Mouse (Mus musculus): ENCODE data around the gene Cnn2. TPM values are rescaled to one million over a fixed set of nuclear protein-coding genes. Genes with fewer than 3 reads are reported as not detected.
"Not testable (repeated sequence)": the region's sequence is repeated elsewhere in the genome, so short reads cannot be mapped to it uniquely, and the experiment has no call there.

Gene Cnn2
- polyA plus RNA-seq, 1 experiment from 2014 or later: 221 TPM

DNA sequence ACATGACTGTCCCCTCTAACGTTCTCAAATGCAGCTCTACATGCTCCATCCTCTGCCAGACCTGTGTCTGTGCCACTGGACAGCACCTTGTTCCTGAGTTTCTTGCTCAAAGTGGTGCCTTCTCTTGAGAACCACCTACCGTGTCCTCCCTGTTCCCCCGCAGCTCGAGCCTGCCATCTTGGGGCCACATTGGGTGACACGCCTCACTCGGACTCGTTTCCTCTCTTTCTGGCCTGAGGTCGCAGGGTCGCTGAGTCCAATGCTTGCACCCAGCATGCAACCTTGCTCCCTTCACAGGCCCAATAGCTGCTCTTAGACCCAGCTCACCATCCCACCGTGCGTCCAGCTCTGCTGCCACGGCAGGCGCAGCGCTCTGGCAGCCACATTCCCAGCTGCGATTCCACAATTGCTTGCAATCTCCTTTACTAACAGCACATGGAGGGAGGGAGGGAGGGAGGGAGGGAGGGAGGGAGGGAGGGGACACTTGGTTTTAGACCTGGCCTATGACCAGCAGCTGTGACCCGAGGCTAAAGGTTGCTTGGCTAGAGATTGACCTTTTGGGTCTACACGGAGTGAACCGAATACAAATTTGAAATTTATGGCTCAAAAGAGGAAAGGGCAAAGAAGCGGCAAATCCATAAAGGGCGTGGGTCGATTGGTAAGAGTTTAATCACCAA is 30.1 kb upstream of the Cnn2 start:
- no peak overlapping the region for H3K9ac ChIP-seq (ENCODE audit: low read depth, low read length)
- H3K27ac ChIP-seq: no peak overlapping the region
- H3K4me2 ChIP-seq (ENCODE audit: low read length): peak overlapping the region; percentile 37
- ATAC-seq (replicated peaks; ENCODE audit: low FRiP score, low read depth) (peak; percentile 15; the same call in 1 of the 2 replicates), DNase-seq (ENCODE audit: low spot score) (peak; percentile 92)
- H3K27me3 ChIP-seq (ENCODE audit: insufficient read depth, low read length): no peaks in the 10 kb centered on the region
- H3K4me3 ChIP-seq (replicated peaks; ENCODE audit: low read depth, low read length): no peak overlapping the region
- 7% methylated on average over 21 of the region's 21 CpGs for WGBS
- H3K36me3 ChIP-seq (ENCODE audit: insufficient read depth, low read length): peaks cover 8% of the 10 kb centered on the region; the same call in 1 of the 2 replicates
- peaks cover 6% of the 10 kb centered on the region for H3K4me1 ChIP-seq (replicated peaks; ENCODE audit: insufficient read depth, low read length)
- H3K9me3 ChIP-seq (replicated peaks; ENCODE audit: low read length): no peaks in the 10 kb centered on the region
- peak; percentile 94 for TF ChIP-seq CTCF (IDR thresholded peaks at IDR 0.05; ENCODE audit: low read depth)

DNA sequence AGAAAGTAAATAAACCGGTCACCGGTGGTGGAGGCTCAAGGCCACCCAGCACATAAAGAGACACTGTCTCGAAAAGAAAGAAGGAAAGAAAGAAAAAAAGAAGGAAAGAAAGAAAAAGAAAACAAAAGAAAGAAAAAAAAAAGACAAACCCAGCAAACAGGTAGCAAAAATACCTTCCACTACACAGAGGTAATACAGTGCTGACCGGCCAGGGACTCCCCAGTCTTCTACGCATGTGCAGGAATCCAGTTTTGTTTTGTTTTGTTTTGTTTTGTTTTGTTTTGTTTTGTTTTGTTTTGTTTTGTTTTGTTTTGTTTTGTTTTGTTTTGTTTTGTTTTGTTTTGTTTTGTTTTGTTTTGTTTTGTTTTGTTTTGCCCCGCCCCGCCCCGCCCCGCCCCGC is 29.0 kb upstream of the Cnn2 start:
- not testable (repeated sequence) for H3K9me3 ChIP-seq (replicated peaks; ENCODE audit: low read length); ATAC-seq (replicated peaks; ENCODE audit: low FRiP score, low read depth); H3K9ac ChIP-seq (ENCODE audit: low read depth, low read length); H3K4me1 ChIP-seq (replicated peaks; ENCODE audit: insufficient read depth, low read length); H3K27ac ChIP-seq; H3K36me3 ChIP-seq (ENCODE audit: insufficient read depth, low read length); H3K27me3 ChIP-seq (ENCODE audit: insufficient read depth, low read length); DNase-seq (ENCODE audit: low spot score)
- Histone ChIP-seq H3K4me2 (ENCODE audit: low read length) (peak overlapping the region; percentile 89), H3K4me3 (replicated peaks; ENCODE audit: low read depth, low read length) (peak overlapping the region; percentile 92)
- WGBS: 27% methylated on average over 10 of the region's 10 CpGs

DNA sequence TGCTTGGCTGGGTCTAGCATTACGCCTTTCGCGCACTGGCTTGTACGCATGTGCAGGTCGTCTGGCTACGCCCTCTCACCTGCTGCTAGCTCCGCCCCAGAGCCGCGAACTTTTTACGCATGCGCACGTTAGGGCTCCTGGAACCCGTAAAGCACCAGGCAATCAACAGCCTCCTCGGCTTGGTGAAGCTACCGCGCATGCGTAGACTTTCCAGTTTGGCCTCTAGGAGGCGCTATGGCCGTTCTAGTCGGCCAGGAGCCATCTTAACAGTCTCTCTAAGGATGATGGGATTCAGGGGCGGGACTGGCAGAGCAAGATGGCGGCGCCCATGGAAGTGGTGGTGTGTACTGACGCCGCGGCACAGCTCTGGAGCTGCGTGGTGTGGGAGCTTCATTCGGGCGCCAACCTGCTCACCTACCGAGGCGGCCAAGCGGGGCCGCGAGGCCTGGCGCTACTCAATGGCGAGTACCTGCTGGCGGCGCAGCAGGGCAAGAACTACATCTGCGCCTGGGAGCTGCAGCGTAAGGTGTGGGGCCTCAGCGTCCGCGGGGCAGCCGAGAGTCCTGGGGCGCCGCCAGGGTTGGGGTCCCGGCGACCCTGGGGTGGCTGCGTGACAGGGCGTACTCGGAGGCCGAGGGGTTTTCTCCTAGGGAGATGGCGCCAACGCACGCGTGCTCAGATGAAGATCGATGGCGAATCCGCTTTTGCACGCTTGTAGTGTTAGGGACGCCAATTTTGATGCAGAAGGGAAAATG is 28.4 kb upstream of the Cnn2 start, which contains the start of gene Wdr18:
Gene Wdr18 (plus strand): TSS at position 306 of the 755 bp plus-strand sequence.
- Histone ChIP-seq H3K27ac (peak within 1 kb of the TSS; percentile 70; the same call in 1 of the 2 replicates), H3K4me1 (replicated peaks; ENCODE audit: insufficient read depth, low read length) (peaks cover 6% of the 10 kb centered on the region), H3K27me3 (ENCODE audit: insufficient read depth, low read length) (no peaks in the 10 kb centered on the region), H3K36me3 (ENCODE audit: insufficient read depth, low read length) (peaks cover 11% of the 10 kb centered on the region), H3K9me3 (replicated peaks; ENCODE audit: low read length) (no peaks in the 10 kb centered on the region), H3K4me2 (ENCODE audit: low read length) (peak within 1 kb of the TSS; percentile 89), H3K9ac (ENCODE audit: low read depth, low read length) (peak within 1 kb of the TSS; percentile 82), H3K4me3 (replicated peaks; ENCODE audit: low read depth, low read length) (peak within 1 kb of the TSS; percentile 92)
- ATAC-seq (replicated peaks; ENCODE audit: low FRiP score, low read depth) (peak; percentile 91), DNase-seq (ENCODE audit: low spot score) (peak; percentile 99)
- WGBS: under 1% methylated on average over 61 of the region's 61 CpGs
- TF ChIP-seq CTCF (IDR thresholded peaks at IDR 0.05; ENCODE audit: low read depth): peak; percentile 99

DNA sequence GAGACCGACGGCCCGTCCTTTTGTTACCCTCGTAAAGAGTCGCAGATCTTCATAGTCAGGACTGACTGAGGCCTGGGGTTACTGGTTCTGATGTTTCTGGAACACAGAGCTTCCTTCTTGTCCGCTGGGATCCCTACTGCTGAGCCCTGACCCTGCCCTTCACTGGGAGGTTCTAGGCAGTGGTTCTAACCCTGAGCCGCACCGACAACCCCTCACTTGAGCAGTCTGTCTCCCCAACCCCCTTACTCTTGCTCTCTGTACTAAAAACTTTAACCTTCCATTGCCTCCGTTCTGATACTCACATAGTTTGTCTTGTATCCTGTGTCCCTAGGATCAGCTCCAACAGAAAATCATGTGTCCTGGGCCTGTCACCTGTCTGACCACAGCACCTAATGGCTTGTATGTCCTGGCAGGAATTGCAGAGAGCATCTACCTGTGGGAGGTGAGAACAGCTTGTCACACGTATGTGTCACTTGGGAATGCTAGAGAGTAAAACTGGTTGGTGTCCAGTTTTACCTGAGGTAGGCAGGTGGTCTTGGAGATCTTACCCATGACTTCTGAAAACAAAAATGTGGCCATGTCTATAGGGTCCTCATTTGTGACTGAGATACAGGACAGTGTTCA is 27.6 kb upstream of the Cnn2 start:
- Histone ChIP-seq H3K4me2 (ENCODE audit: low read length) (peak overlapping the region; percentile 89), H3K4me1 (replicated peaks; ENCODE audit: insufficient read depth, low read length) (peaks cover 6% of the 10 kb centered on the region), H3K9ac (ENCODE audit: low read depth, low read length) (peak overlapping the region; percentile 82), H3K36me3 (ENCODE audit: insufficient read depth, low read length) (peaks cover 18% of the 10 kb centered on the region), H3K27me3 (ENCODE audit: insufficient read depth, low read length) (no peaks in the 10 kb centered on the region), H3K27ac (peak overlapping the region; percentile 70; the same call in 1 of the 2 replicates), H3K4me3 (replicated peaks; ENCODE audit: low read depth, low read length) (peak overlapping the region; percentile 92), H3K9me3 (replicated peaks; ENCODE audit: low read length) (no peaks in the 10 kb centered on the region)
- no peak for TF ChIP-seq CTCF (IDR thresholded peaks at IDR 0.05; ENCODE audit: low read depth)
- ATAC-seq (replicated peaks; ENCODE audit: low FRiP score, low read depth) (no peak), DNase-seq (ENCODE audit: low spot score) (no peak)
- WGBS: 11% methylated on average over 10 of the region's 10 CpGs

DNA sequence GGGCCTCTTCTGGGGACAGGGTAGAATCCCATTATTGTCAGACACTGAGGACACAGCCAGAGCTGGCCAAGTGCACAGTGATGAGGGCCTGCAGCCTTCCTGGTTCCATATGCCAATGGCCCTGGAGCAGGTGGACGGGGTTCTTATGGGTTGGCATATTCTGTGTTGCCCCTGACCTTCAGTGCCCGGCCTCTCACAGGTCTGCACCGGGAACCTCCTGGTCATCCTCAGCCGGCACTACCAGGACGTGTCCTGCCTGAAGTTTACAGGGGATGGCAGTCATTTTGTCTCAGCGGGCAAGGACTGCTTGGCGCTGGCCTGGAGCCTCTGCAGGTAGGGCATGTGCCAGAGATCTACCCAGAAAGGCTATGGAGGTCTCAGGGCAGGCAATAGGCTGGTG is 23.7 kb upstream of the Cnn2 start:
- H3K9ac ChIP-seq (ENCODE audit: low read depth, low read length): no peak overlapping the region
- no peaks in the 10 kb centered on the region for H3K27me3 ChIP-seq (ENCODE audit: insufficient read depth, low read length)
- H3K27ac ChIP-seq: no peak overlapping the region
- peaks cover 9% of the 10 kb centered on the region for H3K4me1 ChIP-seq (replicated peaks; ENCODE audit: insufficient read depth, low read length)
- no peak overlapping the region for H3K4me3 ChIP-seq (replicated peaks; ENCODE audit: low read depth, low read length)
- DNase-seq (ENCODE audit: low spot score) (no peak), ATAC-seq (replicated peaks; ENCODE audit: low FRiP score, low read depth) (no peak)
- peaks cover 46% of the 10 kb centered on the region for H3K36me3 ChIP-seq (ENCODE audit: insufficient read depth, low read length)
- H3K9me3 ChIP-seq (replicated peaks; ENCODE audit: low read length): no peaks in the 10 kb centered on the region
- no peak overlapping the region for H3K4me2 ChIP-seq (ENCODE audit: low read length)
- no peak for TF ChIP-seq CTCF (IDR thresholded peaks at IDR 0.05; ENCODE audit: low read depth)
- WGBS: 96% methylated on average over 7 of the region's 7 CpGs

DNA sequence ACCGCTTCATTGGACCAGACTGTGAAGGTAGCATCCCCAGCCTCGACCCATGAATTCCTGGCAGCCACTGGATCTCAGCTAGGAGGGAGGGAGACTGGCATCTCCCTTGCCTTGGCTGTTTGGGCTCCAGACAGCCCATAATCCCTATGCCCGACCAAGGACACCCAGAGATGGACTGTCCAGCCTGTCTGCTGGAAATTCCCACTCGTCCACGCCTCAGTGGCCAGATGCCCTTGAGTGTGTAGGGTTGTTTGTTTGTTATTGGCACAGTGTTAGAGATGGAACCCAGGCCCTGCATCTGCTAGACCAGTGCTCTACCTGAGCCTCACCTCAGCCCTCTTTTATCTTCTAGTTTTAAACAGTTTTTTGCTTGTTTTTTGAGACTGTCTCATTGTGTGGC is 23.1 kb upstream of the Cnn2 start:
- DNase-seq (ENCODE audit: low spot score) (no peak), ATAC-seq (replicated peaks; ENCODE audit: low FRiP score, low read depth) (no peak)
- TF ChIP-seq CTCF (IDR thresholded peaks at IDR 0.05; ENCODE audit: low read depth): no peak
- Histone ChIP-seq H3K9ac (ENCODE audit: low read depth, low read length) (no peak overlapping the region), H3K27ac (no peak overlapping the region), H3K9me3 (replicated peaks; ENCODE audit: low read length) (no peaks in the 10 kb centered on the region), H3K36me3 (ENCODE audit: insufficient read depth, low read length) (peaks cover 46% of the 10 kb centered on the region), H3K4me3 (replicated peaks; ENCODE audit: low read depth, low read length) (no peak overlapping the region), H3K4me2 (ENCODE audit: low read length) (no peak overlapping the region), H3K4me1 (replicated peaks; ENCODE audit: insufficient read depth, low read length) (peaks cover 9% of the 10 kb centered on the region), H3K27me3 (ENCODE audit: insufficient read depth, low read length) (no peaks in the 10 kb centered on the region)
- WGBS: 91% methylated on average over 5 of the region's 5 CpGs
